Mouse (Mus musculus) lung, embryonic 16.5 days (tissue): ENCODE data around the gene Gm17617. TPM values are rescaled to one million over a fixed set of nuclear protein-coding genes. Genes with fewer than 3 reads are reported as not detected.

ENCODE experiments used
- ATAC-seq: fragments of 200-750 bp; cut with Nextera tagmentation; 2 replicates; pipeline ENCODE4 v1.8.0; 2017; ENCODE audit warnings: low read depth, mild to moderate bottlenecking, moderate library complexity
- H3K27ac ChIP-seq: fragments of 300-500 bp; sonication (generic); 2 replicates; pipeline ENCODE4 v1.5.1; 2014; ENCODE audit warnings: mild to moderate bottlenecking, control low read depth, low read length
- H3K27me3 ChIP-seq: fragments of 300-500 bp; sonication (generic); 2 replicates; pipeline ENCODE4 v1.6.1; 2014; ENCODE audit warnings: low read depth, low read length, mixed read lengths; ENCODE audit not compliant: control insufficient read depth, insufficient read depth
- H3K36me3 ChIP-seq: fragments of 300-500 bp; sonication (generic); 2 replicates; pipeline ENCODE4 v1.6.1; 2014; ENCODE audit warnings: low read length; ENCODE audit not compliant: control insufficient read depth, insufficient read depth
- H3K4me1 ChIP-seq: fragments of 300-500 bp; sonication (generic); replicated peaks from 2 replicates; pipeline ENCODE4 v1.6.1; 2014; ENCODE audit warnings: low read length, mixed read lengths; ENCODE audit not compliant: control insufficient read depth, insufficient read depth
- H3K4me2 ChIP-seq: fragments of 300-500 bp; sonication (generic); 2 replicates; pipeline ENCODE4 v1.6.1; 2014; ENCODE audit warnings: low read depth, low read length, control low read depth
- H3K4me3 ChIP-seq: fragments of 300-500 bp; sonication (generic); 2 replicates; pipeline ENCODE4 v1.5.1; 2014; ENCODE audit warnings: mild to moderate bottlenecking, low read length, control low read depth
- H3K9ac ChIP-seq: fragments of 300-500 bp; sonication (generic); 2 replicates; pipeline ENCODE4 v1.6.1; 2014; ENCODE audit warnings: low read length, control low read depth
- H3K9me3 ChIP-seq: fragments of 300-500 bp; sonication (generic); 2 replicates; pipeline ENCODE4 v1.6.1; 2016; ENCODE audit warnings: low read length; ENCODE audit not compliant: control insufficient read depth
- WGBS: fragments of 180-500 bp; shearing (Covaris S2); extraction: QIAGEN DNeasy Blood & Tissue Kit; methylation state at CpG from one replicate; pipeline ENCODE4 v1.1.7; 2014; 5-methylcytosine and 5-hydroxymethylcytosine counted together
- polyA plus RNA-seq: library from polyadenylated mRNA; unstranded; fragments of >200 nt; fragmentation: Nextera tagmentation; extraction: Ambion mirVana; gene quantifications from 2 replicates; pipeline ENCODE4 v1.2.1, GENCODE M21; 2015

The Gm17617 gene
- not detected in 2 replicates for polyA plus RNA-seq

- H3K36me3 ChIP-seq = peaks cover 21% of the 10 kb centered on the region
- no peak within 1 kb of the TSS for H3K4me3 ChIP-seq
- H3K9me3 ChIP-seq = no peaks in the 10 kb centered on the region
- ATAC-seq = no peak
- no peak within 1 kb of the TSS for H3K27ac ChIP-seq
- no peak within 1 kb of the TSS for H3K4me2 ChIP-seq
- no peak within 1 kb of the TSS for H3K9ac ChIP-seq
- WGBS = 95% methylated on average over 2 of the region's 2 CpGs
- H3K4me1 ChIP-seq = peaks cover 4% of the 10 kb centered on the region
- no peaks in the 10 kb centered on the region for H3K27me3 ChIP-seq
Observed at GRCm38 (mm10) chr13:55133448-55133847, at the start of gene Gm17617. Gm17617 (minus strand) TSS chr13:55133548.

- no peaks in the 10 kb centered on the region; the same call in 1 of the 2 replicates for H3K4me1 ChIP-seq
- 2% methylated on average over 23 of the region's 23 CpGs for WGBS
- H3K4me3 ChIP-seq = peak overlapping the region; percentile 52
- peak overlapping the region; percentile 54 for H3K4me2 ChIP-seq
- no peaks in the 10 kb centered on the region for H3K27me3 ChIP-seq
- peak overlapping the region; percentile 70 for H3K9ac ChIP-seq
- ATAC-seq = peak; percentile 92
- H3K9me3 ChIP-seq = no peaks in the 10 kb centered on the region
- no peaks in the 10 kb centered on the region for H3K36me3 ChIP-seq
- peak overlapping the region; percentile 95 for H3K27ac ChIP-seq
Observed at GRCm38 (mm10) chr13:55182173-55182894, 49.0 kb upstream of the Gm17617 start.

GRCm38 (mm10) chr13:55181786-55182172 is 48.4 kb upstream of the Gm17617 start:
- no peaks in the 10 kb centered on the region for H3K27me3 ChIP-seq
- no peak for ATAC-seq
- H3K9ac ChIP-seq = no peak overlapping the region
- H3K27ac ChIP-seq = no peak overlapping the region
- no peaks in the 10 kb centered on the region for H3K36me3 ChIP-seq
- peak overlapping the region; percentile 54 for H3K4me2 ChIP-seq
- 69% methylated on average over 2 of the region's 2 CpGs for WGBS
- peak overlapping the region; percentile 52 for H3K4me3 ChIP-seq
- no peaks in the 10 kb centered on the region for H3K9me3 ChIP-seq
- no peaks in the 10 kb centered on the region; the same call in 1 of the 2 replicates for H3K4me1 ChIP-seq

- Histone ChIP-seq H3K4me2 (no peak overlapping the region), H3K9me3 (no peaks in the 10 kb centered on the region), H3K4me3 (no peak overlapping the region), H3K4me1 (no peaks in the 10 kb centered on the region; the same call in 1 of the 2 replicates), H3K27me3 (no peaks in the 10 kb centered on the region), H3K9ac (no peak overlapping the region), H3K36me3 (no peaks in the 10 kb centered on the region), H3K27ac (no peak overlapping the region)
- ATAC-seq = no peak
- 84% methylated on average over 3 of the region's 3 CpGs for whole genome bisulfite sequencing
Observed at GRCm38 (mm10) chr13:55179591-55179990, 46.2 kb upstream of the Gm17617 start.

GRCm38 (mm10) chr13:55178556-55178955 is 45.2 kb upstream of the Gm17617 start:
- Histone ChIP-seq H3K9ac (no peak overlapping the region), H3K4me2 (no peak overlapping the region), H3K9me3 (no peaks in the 10 kb centered on the region), H3K4me3 (no peak overlapping the region), H3K27me3 (no peaks in the 10 kb centered on the region), H3K27ac (no peak overlapping the region), H3K36me3 (no peaks in the 10 kb centered on the region), H3K4me1 (no peaks in the 10 kb centered on the region; the same call in 1 of the 2 replicates)
- peak; percentile 18 for ATAC-seq
- 34% methylated on average over 2 of the region's 2 CpGs for whole genome bisulfite sequencing

- 59% methylated on average over 4 of the region's 4 CpGs for WGBS
- Histone ChIP-seq H3K9me3 (no peaks in the 10 kb centered on the region), H3K27me3 (no peaks in the 10 kb centered on the region), H3K4me1 (no peaks in the 10 kb centered on the region; the same call in 1 of the 2 replicates), H3K9ac (no peak overlapping the region), H3K4me3 (no peak overlapping the region), H3K36me3 (no peaks in the 10 kb centered on the region), H3K27ac (no peak overlapping the region), H3K4me2 (no peak overlapping the region)
- ATAC-seq = no peak
Observed at GRCm38 (mm10) chr13:55177903-55178496, 44.7 kb upstream of the Gm17617 start.

GRCm38 (mm10) chr13:55176265-55176664 is 42.9 kb upstream of the Gm17617 start:
- Histone ChIP-seq H3K9me3 (no peaks in the 10 kb centered on the region), H3K27me3 (no peaks in the 10 kb centered on the region), H3K4me2 (no peak overlapping the region), H3K4me1 (peaks cover 13% of the 10 kb centered on the region), H3K27ac (no peak overlapping the region), H3K9ac (no peak overlapping the region), H3K4me3 (no peak overlapping the region), H3K36me3 (no peaks in the 10 kb centered on the region)
- ATAC-seq = no peak
- 74% methylated on average over 6 of the region's 6 CpGs for WGBS

- Histone ChIP-seq H3K27me3 (no peaks in the 10 kb centered on the region), H3K9ac (no peak overlapping the region), H3K4me1 (peaks cover 17% of the 10 kb centered on the region), H3K27ac (no peak overlapping the region), H3K9me3 (peaks cover 4% of the 10 kb centered on the region; the same call in 1 of the 2 replicates), H3K4me2 (no peak overlapping the region), H3K36me3 (no peaks in the 10 kb centered on the region), H3K4me3 (no peak overlapping the region)
- WGBS = 78% methylated on average over 11 of the region's 11 CpGs
- no peak for ATAC-seq
Observed at GRCm38 (mm10) chr13:55174347-55174746, 41.0 kb upstream of the Gm17617 start.

- ATAC-seq = no peak
- H3K4me1 ChIP-seq = peaks cover 27% of the 10 kb centered on the region
- H3K4me3 ChIP-seq = no peak overlapping the region; the same call in 1 of the 2 replicates
- WGBS = 44% methylated on average over 7 of the region's 7 CpGs
- no peak overlapping the region; the same call in 1 of the 2 replicates for H3K9ac ChIP-seq
- peaks cover 4% of the 10 kb centered on the region; the same call in 1 of the 2 replicates for H3K9me3 ChIP-seq
- no peaks in the 10 kb centered on the region for H3K36me3 ChIP-seq
- no peaks in the 10 kb centered on the region for H3K27me3 ChIP-seq
- H3K27ac ChIP-seq = peak overlapping the region; percentile 86
- peak overlapping the region; percentile 48 for H3K4me2 ChIP-seq
Observed at GRCm38 (mm10) chr13:55172336-55172770, 39.0 kb upstream of the Gm17617 start.
